Mouse (Mus musculus) mature B cell (primary cell): ENCODE results near the gene H2afy.

Experiments
- in situ Hi-C: fragments of 300-500 bp; cut with MboI; formaldehyde crosslinking; loops from 2 replicates; pipeline ENCODE4 v1.14.3; 2019

H2afy gene

GRCm38 (mm10) chr13:56145523-56145922 is 9.4 kb upstream of the H2afy start:
- in situ Hi-C loops: no loop called here

- in situ Hi-C loops: no loop called here
These were observed 7.9 kb upstream of the H2afy start for GRCm38 (mm10) chr13:56144021-56144420.

- in situ Hi-C loops: no loop called here
These were observed 7.0 kb upstream of the H2afy start for GRCm38 (mm10) chr13:56143151-56143513.

- in situ Hi-C loops: no loop called here
These were observed 6.4 kb upstream of the H2afy start for GRCm38 (mm10) chr13:56142382-56143150.

GRCm38 (mm10) chr13:56139167-56139751 is 3.1 kb upstream of the H2afy start:
- in situ Hi-C loops: no loop called here

GRCm38 (mm10) chr13:56135231-56136052 is 719 bp downstream of the H2afy start:
- in situ Hi-C loops: no loop called here

- in situ Hi-C loops: no loop called here
These were observed 1.5 kb downstream of the H2afy start for GRCm38 (mm10) chr13:56134631-56135181.

- in situ Hi-C loops: no loop called here
These were observed 2.1 kb downstream of the H2afy start for GRCm38 (mm10) chr13:56134031-56134430.

GRCm38 (mm10) chr13:56132941-56133340 is 3.2 kb downstream of the H2afy start:
- in situ Hi-C loops: no loop called here

- in situ Hi-C loops: no loop called here
These were observed 3.7 kb downstream of the H2afy start for GRCm38 (mm10) chr13:56132326-56132936.

GRCm38 (mm10) chr13:56130544-56130943 is 5.6 kb downstream of the H2afy start:
- in situ Hi-C loops: no loop called here

- in situ Hi-C loops: no loop called here
These were observed 6.6 kb downstream of the H2afy start for GRCm38 (mm10) chr13:56129578-56129977.

- in situ Hi-C loops: no loop called here
These were observed 7.1 kb downstream of the H2afy start for GRCm38 (mm10) chr13:56129014-56129413.

GRCm38 (mm10) chr13:56125632-56126031 is 10.5 kb downstream of the H2afy start:
- in situ Hi-C loops: no loop called here

- in situ Hi-C loops: no loop called here
These were observed 13.1 kb downstream of the H2afy start for GRCm38 (mm10) chr13:56123075-56123474.

- in situ Hi-C loops: no loop called here
These were observed 18.0 kb downstream of the H2afy start for GRCm38 (mm10) chr13:56117991-56118765.

- in situ Hi-C loops: no loop called here
These were observed 20.3 kb downstream of the H2afy start for GRCm38 (mm10) chr13:56115906-56116305.

- in situ Hi-C loops: no loop called here
These were observed 20.8 kb downstream of the H2afy start for GRCm38 (mm10) chr13:56115386-56115785.

GRCm38 (mm10) chr13:56113431-56114248 is 22.5 kb downstream of the H2afy start:
- in situ Hi-C loops: no loop called here

GRCm38 (mm10) chr13:56112980-56113379 is 23.2 kb downstream of the H2afy start:
- in situ Hi-C loops: no loop called here
